In genomic region chr15:8444890-8445597, GRCm38 (mm10) we compare ENCODE assay signal across 1 mouse cellular context.
TF ChIP-seq lines count a peak whose summit lies in the region.

No protein-coding gene starts in this region.

TF ChIP-seq in MEL, 35 proteins besides CTCF, POLR2A, EP300 and RAD21 (continued from another document):
- peak; percentile 11; the same call in 1 of the 2 replicates for TF ChIP-seq MYC (IDR thresholded peaks at IDR 0.05; ENCODE audit: low read depth, low read length)
- TF ChIP-seq MAFK (IDR thresholded peaks at IDR 0.05; ENCODE audit: borderline replicate concordance, low read depth, low read length), result no peak
- no peak for TF ChIP-seq GABPA (IDR thresholded peaks at IDR 0.05; ENCODE audit: low read depth, low read length)
- TF ChIP-seq NRF1 (IDR thresholded peaks at IDR 0.05; ENCODE audit: insufficient read depth, low read depth, low read length, poor library complexity, severe bottlenecking), result peak; percentile 53
